Mouse (Mus musculus) ES-E14 (cell line): ENCODE measurements around the gene Supt5.

Experiments used
- HCFC1 ChIP-seq: IDR thresholded peaks from 2 replicates; pipeline ENCODE4 v1.6.1; 2012; ENCODE audit warnings: low read length, inconsistent platforms, borderline replicate concordance; ENCODE audit not compliant: insufficient read depth
- ZC3H11A ChIP-seq: IDR thresholded peaks from 2 replicates; pipeline ENCODE4 v1.6.1; 2012; ENCODE audit warnings: low read depth, mild to moderate bottlenecking, inconsistent platforms, low read length, borderline replicate concordance

DNA sequence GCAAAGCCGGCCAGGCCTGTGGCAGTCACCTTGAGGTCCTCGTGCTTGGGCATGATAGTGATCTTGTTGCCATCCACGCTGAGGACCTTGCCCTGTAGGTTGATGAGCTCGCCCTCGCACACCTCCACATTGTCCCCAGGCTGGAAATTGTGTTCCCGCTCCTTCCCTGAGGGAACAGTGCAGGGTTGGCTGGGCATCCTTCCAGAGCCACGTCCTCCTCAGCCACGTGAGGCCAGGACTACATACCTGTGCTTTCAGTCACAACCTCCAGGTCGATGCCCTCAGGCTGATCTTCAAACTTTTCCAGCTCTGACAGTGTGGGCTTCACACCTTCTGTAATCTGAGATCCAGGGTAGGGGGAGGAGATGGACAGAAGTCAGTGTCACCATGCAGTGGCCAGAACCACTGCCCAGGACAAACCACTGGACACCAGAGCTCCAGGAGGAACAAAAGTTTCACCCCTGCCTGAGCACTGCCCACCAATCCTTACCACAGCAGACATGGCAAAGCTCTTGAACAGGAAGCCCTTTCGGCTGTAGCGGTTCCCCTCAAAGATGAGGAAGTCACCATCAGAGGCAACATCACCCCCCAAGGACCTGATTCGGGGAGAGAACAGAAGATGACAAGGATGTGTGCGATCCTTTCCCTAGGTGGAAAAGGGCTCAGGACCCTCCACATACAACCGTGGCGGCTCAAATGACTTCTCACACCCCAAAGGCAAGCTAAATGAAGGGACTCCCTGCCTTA, 16.4 kb downstream of the Supt5 start:
- TF ChIP-seq ZC3H11A: no peak
- TF ChIP-seq HCFC1: no peak
